Mouse (Mus musculus) heart, adult 11 months (tissue): ENCODE results near the gene Pus10.
"Not testable (repeated sequence)": the region's sequence is repeated elsewhere in the genome, so short reads cannot be mapped to it uniquely, and the experiment has no call there.

Experiments used
- DNase-seq: peaks from one replicate; pipeline ENCODE4 v3.0.0; 2022

Gene Pus10

GRCm38 (mm10) chr11:23767369-23767768 lies 101.9 kb downstream of the Pus10 start:
- DNase-seq, result not testable (repeated sequence)

GRCm38 (mm10) chr11:23767928-23768327 lies 102.5 kb downstream of the Pus10 start:
- DNase-seq, result no peak

GRCm38 (mm10) chr11:23769033-23769432 lies 103.6 kb downstream of the Pus10 start:
- no peak for DNase-seq

GRCm38 (mm10) chr11:23769686-23770509 lies 104.4 kb downstream of the Pus10 start:
- peak; percentile 90 for DNase-seq

GRCm38 (mm10) chr11:23770510-23770759 lies 105.0 kb downstream of the Pus10 start:
- no peak for DNase-seq

GRCm38 (mm10) chr11:23770760-23771506 lies 105.5 kb downstream of the Pus10 start, which contains the start of gene Rel:
Gene Rel (minus strand): TSS chr11:23770970.
- peak; percentile 100 for DNase-seq

GRCm38 (mm10) chr11:23771507-23772097 lies 106.1 kb downstream of the Pus10 start:
- peak; percentile 83 for DNase-seq

GRCm38 (mm10) chr11:23772471-23772870 lies 107.0 kb downstream of the Pus10 start:
- DNase-seq, result no peak

GRCm38 (mm10) chr11:23778787-23779201 lies 113.3 kb downstream of the Pus10 start:
- no peak for DNase-seq

- DNase-seq, result peak; percentile 50
These were observed 116.6 kb downstream of the Pus10 start for GRCm38 (mm10) chr11:23782038-23782437.
